Mouse (Mus musculus): ENCODE measurements around the gene Celsr3. TPM values are rescaled to one million over a fixed set of nuclear protein-coding genes. Genes with fewer than 3 reads are reported as not detected.

The Celsr3 gene
- polyA plus RNA-seq (2015; fragmentation: Nextera tagmentation; extraction: Ambion mirVana) = 0.05 and 0.13 TPM in 2 replicates

GRCm38 (mm10) chr9:108825820-108826699 lies at the start of gene Celsr3:
Gene Celsr3 (plus strand): TSS chr9:108826320.
- Histone ChIP-seq H3K4me2 (ENCODE audit: low read depth, low read length) (peak within 1 kb of the TSS; percentile 91), H3K9ac (ENCODE audit: low read length) (no peak within 1 kb of the TSS), H3K27ac (ENCODE audit: low read length) (no peak within 1 kb of the TSS), H3K4me1 (ENCODE audit: control insufficient read depth, insufficient read depth, low read length) (peaks cover 11% of the 10 kb centered on the region), H3K27me3 (ENCODE audit: control insufficient read depth, insufficient read depth, low read length) (peaks cover 80% of the 10 kb centered on the region), H3K36me3 (ENCODE audit: control insufficient read depth, insufficient read depth) (no peaks in the 10 kb centered on the region), H3K9me3 (replicated peaks; ENCODE audit: control insufficient read depth, low read length) (no peaks in the 10 kb centered on the region), H3K4me3 (ENCODE audit: low read length) (peak within 1 kb of the TSS; percentile 53)
- WGBS = 2% methylated on average over 56 of the region's 70 CpGs
- ATAC-seq (replicated peaks; ENCODE audit: extremely low read depth, insufficient read depth, low FRiP score) = peak; percentile 49; the same call in 1 of the 2 replicates

GRCm38 (mm10) chr9:108776614-108777013 lies 49.5 kb upstream of the Celsr3 start:
- H3K4me1 ChIP-seq (ENCODE audit: control insufficient read depth, insufficient read depth, low read length) = no peaks in the 10 kb centered on the region
- no peak for ATAC-seq (replicated peaks; ENCODE audit: extremely low read depth, insufficient read depth, low FRiP score)
- H3K36me3 ChIP-seq (ENCODE audit: control insufficient read depth, insufficient read depth) = no peaks in the 10 kb centered on the region
- 77% methylated on average over 4 of the region's 4 CpGs for WGBS
- H3K9me3 ChIP-seq (replicated peaks; ENCODE audit: control insufficient read depth, low read length) = peaks cover 3% of the 10 kb centered on the region; the same call in 1 of the 2 replicates
- H3K27me3 ChIP-seq (ENCODE audit: control insufficient read depth, insufficient read depth, low read length) = no peaks in the 10 kb centered on the region
- no peak overlapping the region for H3K4me2 ChIP-seq (ENCODE audit: low read depth, low read length)
- no peak overlapping the region for H3K4me3 ChIP-seq (ENCODE audit: low read length)
- no peak overlapping the region for H3K27ac ChIP-seq (ENCODE audit: low read length)
- no peak overlapping the region for H3K9ac ChIP-seq (ENCODE audit: low read length)

DNA sequence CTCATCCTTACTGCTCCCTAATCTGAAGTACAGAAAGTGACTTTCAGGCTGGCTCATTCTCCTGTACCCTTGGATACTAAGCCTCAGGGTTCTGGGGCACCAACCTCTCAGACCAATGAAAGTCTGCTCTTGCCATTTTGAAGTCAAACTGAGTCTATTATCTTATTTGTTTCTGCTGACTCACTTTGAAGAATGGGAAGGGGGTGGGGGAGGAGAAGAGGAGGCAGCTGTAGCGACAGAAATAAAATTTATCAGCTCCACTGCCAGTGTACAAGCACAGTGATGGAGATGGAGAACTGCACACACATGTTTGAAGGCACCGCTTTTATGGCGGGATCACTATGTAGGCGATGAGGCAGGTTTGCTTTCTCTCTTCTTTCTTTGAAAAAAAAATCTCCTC lies 48.8 kb upstream of the Celsr3 start:
- Histone ChIP-seq H3K36me3 (ENCODE audit: control insufficient read depth, insufficient read depth) (no peaks in the 10 kb centered on the region), H3K27me3 (ENCODE audit: control insufficient read depth, insufficient read depth, low read length) (no peaks in the 10 kb centered on the region), H3K9me3 (replicated peaks; ENCODE audit: control insufficient read depth, low read length) (peaks cover 3% of the 10 kb centered on the region; the same call in 1 of the 2 replicates), H3K4me2 (ENCODE audit: low read depth, low read length) (no peak overlapping the region), H3K4me1 (ENCODE audit: control insufficient read depth, insufficient read depth, low read length) (no peaks in the 10 kb centered on the region), H3K27ac (ENCODE audit: low read length) (no peak overlapping the region), H3K9ac (ENCODE audit: low read length) (no peak overlapping the region), H3K4me3 (ENCODE audit: low read length) (no peak overlapping the region)
- 75% methylated on average over 4 of the region's 4 CpGs for whole genome bisulfite sequencing
- no peak for ATAC-seq (replicated peaks; ENCODE audit: extremely low read depth, insufficient read depth, low FRiP score)

DNA sequence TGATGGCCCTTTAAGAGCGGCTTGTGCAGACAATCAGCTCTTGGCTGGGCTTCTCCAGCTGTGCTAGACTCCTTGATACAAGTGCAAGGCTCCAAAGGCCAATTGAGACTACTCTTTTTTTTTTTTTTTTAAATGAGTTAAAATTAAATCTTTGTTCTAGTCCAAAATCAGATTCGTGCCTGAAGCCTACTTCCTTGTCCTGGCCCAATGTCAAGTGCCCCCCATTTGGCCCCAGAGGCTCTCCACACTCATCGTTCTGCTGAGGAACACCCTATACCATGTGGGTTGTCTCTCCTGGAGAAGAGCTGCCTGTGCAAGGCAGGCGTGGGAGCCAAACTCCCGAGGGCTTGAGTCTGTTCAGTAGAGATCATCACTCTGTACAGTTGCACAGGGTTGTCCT lies 45.2 kb upstream of the Celsr3 start:
- no peak overlapping the region for H3K9ac ChIP-seq (ENCODE audit: low read length)
- H3K4me3 ChIP-seq (ENCODE audit: low read length) = no peak overlapping the region
- H3K4me2 ChIP-seq (ENCODE audit: low read depth, low read length) = no peak overlapping the region
- H3K36me3 ChIP-seq (ENCODE audit: control insufficient read depth, insufficient read depth) = peaks cover 2% of the 10 kb centered on the region; the same call in 1 of the 2 replicates
- no peaks in the 10 kb centered on the region for H3K9me3 ChIP-seq (replicated peaks; ENCODE audit: control insufficient read depth, low read length)
- H3K4me1 ChIP-seq (ENCODE audit: control insufficient read depth, insufficient read depth, low read length) = peaks cover 15% of the 10 kb centered on the region
- H3K27me3 ChIP-seq (ENCODE audit: control insufficient read depth, insufficient read depth, low read length) = no peaks in the 10 kb centered on the region
- ATAC-seq (replicated peaks; ENCODE audit: extremely low read depth, insufficient read depth, low FRiP score) = no peak
- 30% methylated on average over 5 of the region's 5 CpGs for WGBS
- no peak overlapping the region for H3K27ac ChIP-seq (ENCODE audit: low read length)

DNA sequence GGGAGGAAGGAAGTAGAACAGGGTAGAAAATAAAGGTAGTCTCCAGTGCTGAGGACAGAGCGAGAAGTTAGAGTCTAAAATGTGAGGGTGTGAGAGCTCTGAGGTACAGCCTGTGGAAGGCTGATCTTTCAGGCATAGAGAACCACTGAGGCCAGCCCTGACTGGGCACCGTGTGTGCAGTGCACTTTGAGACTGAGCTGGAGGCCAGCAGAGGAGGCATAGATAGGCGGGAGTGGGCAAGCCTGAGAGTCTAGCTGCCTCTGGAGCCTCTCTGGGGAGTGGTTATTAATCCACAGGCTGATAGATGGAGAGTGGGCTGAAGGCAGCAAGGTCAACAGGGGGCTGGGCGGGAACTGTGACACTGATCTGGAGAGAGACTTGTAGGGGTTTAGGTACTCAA lies 44.2 kb upstream of the Celsr3 start:
- H3K36me3 ChIP-seq (ENCODE audit: control insufficient read depth, insufficient read depth) = peaks cover 2% of the 10 kb centered on the region; the same call in 1 of the 2 replicates
- H3K9me3 ChIP-seq (replicated peaks; ENCODE audit: control insufficient read depth, low read length) = no peaks in the 10 kb centered on the region
- no peak overlapping the region for H3K4me3 ChIP-seq (ENCODE audit: low read length)
- no peak overlapping the region for H3K4me2 ChIP-seq (ENCODE audit: low read depth, low read length)
- no peak overlapping the region for H3K9ac ChIP-seq (ENCODE audit: low read length)
- H3K4me1 ChIP-seq (ENCODE audit: control insufficient read depth, insufficient read depth, low read length) = peaks cover 21% of the 10 kb centered on the region
- H3K27ac ChIP-seq (ENCODE audit: low read length) = no peak overlapping the region
- 53% methylated on average over 4 of the region's 4 CpGs for WGBS
- no peak for ATAC-seq (replicated peaks; ENCODE audit: extremely low read depth, insufficient read depth, low FRiP score)
- H3K27me3 ChIP-seq (ENCODE audit: control insufficient read depth, insufficient read depth, low read length) = no peaks in the 10 kb centered on the region

DNA sequence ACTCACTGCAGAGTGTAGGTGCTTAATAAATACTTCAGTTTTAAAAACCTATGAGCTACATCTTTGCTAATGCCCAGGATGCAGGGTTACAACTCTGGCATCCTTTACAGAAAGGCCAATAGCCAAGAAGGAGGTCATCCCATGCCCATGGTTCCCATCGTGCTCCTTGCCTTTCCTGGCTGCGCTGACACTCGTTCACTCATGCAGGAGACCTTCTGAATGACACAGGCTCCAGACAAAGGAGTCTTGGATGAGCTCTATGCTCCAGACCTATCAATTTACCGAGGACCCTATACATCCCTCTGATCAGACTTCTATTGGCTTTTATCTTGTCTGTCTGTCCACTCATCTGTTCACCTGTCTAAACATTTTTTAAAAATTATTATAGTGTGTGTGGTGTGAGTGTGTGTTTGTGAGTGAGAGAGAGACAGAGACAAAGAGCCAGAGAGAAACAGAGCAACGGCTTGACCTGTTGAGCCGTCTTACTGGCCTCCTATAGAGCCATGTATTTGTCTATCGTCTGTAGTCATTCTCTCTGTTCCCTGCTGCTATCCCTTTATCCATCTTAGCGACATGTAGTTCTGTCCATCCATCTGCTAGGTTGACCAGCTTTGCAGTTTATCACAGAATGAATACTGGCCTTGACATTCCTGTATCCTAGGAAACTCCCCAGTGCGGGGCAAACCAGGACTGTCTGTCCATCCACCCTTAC lies 43.1 kb upstream of the Celsr3 start:
- WGBS = 30% methylated on average over 9 of the region's 9 CpGs
- ATAC-seq (replicated peaks; ENCODE audit: extremely low read depth, insufficient read depth, low FRiP score) = no peak
- peak overlapping the region; percentile 67 for H3K4me2 ChIP-seq (ENCODE audit: low read depth, low read length)
- peak overlapping the region; percentile 24; the same call in 1 of the 2 replicates for H3K9ac ChIP-seq (ENCODE audit: low read length)
- H3K4me1 ChIP-seq (ENCODE audit: control insufficient read depth, insufficient read depth, low read length) = peaks cover 26% of the 10 kb centered on the region
- no peaks in the 10 kb centered on the region for H3K9me3 ChIP-seq (replicated peaks; ENCODE audit: control insufficient read depth, low read length)
- peak overlapping the region; percentile 97 for H3K4me3 ChIP-seq (ENCODE audit: low read length)
- H3K27ac ChIP-seq (ENCODE audit: low read length) = peak overlapping the region; percentile 8; the same call in 1 of the 2 replicates
- H3K36me3 ChIP-seq (ENCODE audit: control insufficient read depth, insufficient read depth) = peaks cover 2% of the 10 kb centered on the region; the same call in 1 of the 2 replicates
- H3K27me3 ChIP-seq (ENCODE audit: control insufficient read depth, insufficient read depth, low read length) = no peaks in the 10 kb centered on the region

GRCm38 (mm10) chr9:108783548-108784463 lies 42.3 kb upstream of the Celsr3 start, which contains the start of gene Ip6k2:
Gene Ip6k2 (plus strand): TSS chr9:108783796.
- Histone ChIP-seq H3K4me3 (ENCODE audit: low read length) (peak within 1 kb of the TSS; percentile 97), H3K27me3 (ENCODE audit: control insufficient read depth, insufficient read depth, low read length) (no peaks in the 10 kb centered on the region), H3K9me3 (replicated peaks; ENCODE audit: control insufficient read depth, low read length) (no peaks in the 10 kb centered on the region), H3K36me3 (ENCODE audit: control insufficient read depth, insufficient read depth) (peaks cover 2% of the 10 kb centered on the region; the same call in 1 of the 2 replicates), H3K4me2 (ENCODE audit: low read depth, low read length) (peak within 1 kb of the TSS; percentile 67), H3K9ac (ENCODE audit: low read length) (peak within 1 kb of the TSS; percentile 99), H3K4me1 (ENCODE audit: control insufficient read depth, insufficient read depth, low read length) (peaks cover 32% of the 10 kb centered on the region), H3K27ac (ENCODE audit: low read length) (peak within 1 kb of the TSS; percentile 91)
- under 1% methylated on average over 55 of the region's 56 CpGs for WGBS
- ATAC-seq (replicated peaks; ENCODE audit: extremely low read depth, insufficient read depth, low FRiP score) = peak; percentile 99

DNA sequence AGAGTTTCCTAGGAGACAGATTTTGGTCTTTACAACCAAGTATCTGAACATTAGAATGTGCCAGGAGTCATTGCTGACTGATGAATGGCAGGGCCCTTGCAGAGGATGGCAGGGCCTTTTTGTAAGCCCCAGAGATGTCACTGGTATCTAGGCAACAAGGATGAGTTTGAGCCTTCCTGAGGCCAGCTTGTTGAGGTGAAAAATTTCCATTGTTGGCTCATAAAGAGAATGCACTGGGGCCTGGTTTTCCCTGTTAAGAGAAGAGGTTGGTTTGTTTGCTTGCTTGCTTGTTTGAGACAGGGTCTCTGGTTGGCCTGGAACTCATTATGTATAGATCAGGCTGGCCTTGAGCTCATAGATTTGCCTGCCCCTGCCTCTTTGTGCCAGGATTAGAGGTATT lies 40.7 kb upstream of the Celsr3 start:
- H3K9me3 ChIP-seq (replicated peaks; ENCODE audit: control insufficient read depth, low read length) = no peaks in the 10 kb centered on the region
- peak overlapping the region; percentile 67 for H3K4me2 ChIP-seq (ENCODE audit: low read depth, low read length)
- ATAC-seq (replicated peaks; ENCODE audit: extremely low read depth, insufficient read depth, low FRiP score) = no peak
- H3K27me3 ChIP-seq (ENCODE audit: control insufficient read depth, insufficient read depth, low read length) = no peaks in the 10 kb centered on the region
- peak overlapping the region; percentile 97 for H3K4me3 ChIP-seq (ENCODE audit: low read length)
- H3K4me1 ChIP-seq (ENCODE audit: control insufficient read depth, insufficient read depth, low read length) = peaks cover 41% of the 10 kb centered on the region
- peaks cover 2% of the 10 kb centered on the region; the same call in 1 of the 2 replicates for H3K36me3 ChIP-seq (ENCODE audit: control insufficient read depth, insufficient read depth)
- H3K27ac ChIP-seq (ENCODE audit: low read length) = no peak overlapping the region
- H3K9ac ChIP-seq (ENCODE audit: low read length) = peak overlapping the region; percentile 11; the same call in 1 of the 2 replicates
